Mouse (Mus musculus): ENCODE measurements around the gene Psd4.

DNA sequence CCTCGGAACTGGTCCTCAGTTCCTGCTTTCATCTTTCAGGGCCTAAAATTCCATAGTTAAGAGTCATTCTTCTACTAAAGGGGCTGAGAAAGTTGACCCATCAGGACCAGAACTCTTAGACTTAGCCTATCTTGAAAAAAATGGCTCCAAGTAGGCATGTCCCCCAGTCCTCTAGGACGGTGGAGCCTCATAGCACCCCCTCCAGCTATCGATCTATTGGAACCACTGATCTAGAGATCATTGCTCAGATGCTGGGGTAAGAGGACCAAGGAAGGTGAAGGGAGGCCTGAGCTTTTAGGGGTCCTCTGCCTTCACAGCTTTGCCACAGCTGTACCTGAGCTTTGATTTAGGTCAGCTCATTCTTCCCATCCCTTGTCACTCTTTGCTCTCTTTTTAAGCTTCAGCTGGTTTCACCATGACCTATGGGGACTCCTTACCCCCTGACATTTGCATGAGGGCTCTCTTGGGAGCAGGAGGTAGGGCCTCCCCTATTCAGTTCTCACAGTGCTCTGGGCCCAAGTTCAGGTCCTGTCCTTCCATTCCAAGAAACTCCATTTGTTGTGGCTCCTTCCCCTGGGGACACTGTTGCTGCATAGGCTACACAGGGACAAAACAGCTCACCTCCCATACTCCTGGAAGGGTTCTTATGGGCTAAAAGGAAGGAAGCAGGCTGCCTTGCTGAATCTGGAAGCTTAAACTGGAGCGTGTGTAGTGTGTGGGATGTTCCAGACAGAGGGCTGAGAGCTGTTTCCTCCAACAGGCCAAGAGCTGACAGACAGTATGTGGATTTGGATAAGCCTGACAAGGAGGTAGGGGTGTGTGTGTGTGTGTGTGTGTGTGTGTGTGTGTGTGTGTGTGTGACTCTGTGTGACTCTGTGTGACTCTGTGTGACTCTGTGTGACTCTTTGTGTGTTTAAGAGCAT is 20.2 kb downstream of the Psd4 start:
- TF ChIP-seq EP300 (IDR thresholded peaks at IDR 0.05; ENCODE audit: low read depth): no peak
- no peak for TF ChIP-seq CTCF (IDR thresholded peaks at IDR 0.05; ENCODE audit: low read depth)
